Mouse (Mus musculus) hindbrain, embryonic 11.5 days (tissue): Measurements from ENCODE around the gene Gm4869. TPM values are rescaled to one million over a fixed set of nuclear protein-coding genes. Genes with fewer than 3 reads are reported as not detected.
"Not testable (repeated sequence)": the region's sequence is repeated elsewhere in the genome, so short reads cannot be mapped to it uniquely, and the experiment has no call there.

Experiments
- ATAC-seq: fragments of 200-750 bp; cut with Nextera tagmentation; 2 replicates; pipeline ENCODE4 v1.8.0; 2017; ENCODE audit warnings: mild to moderate bottlenecking, moderate TSS enrichment, moderate library complexity; ENCODE audit not compliant: low FRiP score
- DNase-seq: peaks from one replicate; pipeline ENCODE4 v3.0.0-alpha.2; 2015; ENCODE audit warnings: low spot score
- H3K27ac ChIP-seq: fragments of 300-500 bp; sonication (generic); 2 replicates; pipeline ENCODE4 v1.5.1; 2014; ENCODE audit warnings: mild to moderate bottlenecking, low read depth, low read length
- H3K27me3 ChIP-seq: fragments of 300-500 bp; sonication (generic); 2 replicates; pipeline ENCODE4 v1.6.1; 2014; ENCODE audit warnings: mild to moderate bottlenecking, low read length, moderate library complexity, mixed read lengths; ENCODE audit not compliant: control insufficient read depth, insufficient read depth
- H3K36me3 ChIP-seq: fragments of 300-500 bp; sonication (generic); 2 replicates; pipeline ENCODE4 v1.6.1; 2014; ENCODE audit warnings: mild to moderate bottlenecking, low read length, moderate library complexity, mixed read lengths; ENCODE audit not compliant: control insufficient read depth, insufficient read depth
- H3K4me1 ChIP-seq: fragments of 300-500 bp; sonication (generic); replicated peaks from 2 replicates; pipeline ENCODE4 v1.6.1; 2014; ENCODE audit warnings: low read length, mixed read lengths; ENCODE audit not compliant: control insufficient read depth, insufficient read depth
- H3K4me2 ChIP-seq: fragments of 300-500 bp; sonication (generic); replicated peaks from 2 replicates; pipeline ENCODE4 v1.6.1; 2014; ENCODE audit warnings: mild to moderate bottlenecking, low read depth, low read length
- H3K4me3 ChIP-seq: fragments of 300-500 bp; sonication (generic); 2 replicates; pipeline ENCODE4 v1.5.1; 2014; ENCODE audit warnings: low read depth, low read length
- H3K9ac ChIP-seq: fragments of 300-500 bp; sonication (generic); 2 replicates; pipeline ENCODE4 v1.6.1; 2014; ENCODE audit warnings: low read depth, low read length
- H3K9me3 ChIP-seq: fragments of 300-500 bp; sonication (generic); 2 replicates; pipeline ENCODE4 v1.6.1; 2016; ENCODE audit warnings: low read length; ENCODE audit not compliant: control insufficient read depth
- WGBS: fragments of 180-500 bp; shearing (Covaris S2); extraction: QIAGEN DNeasy Blood & Tissue Kit; methylation state at CpG from one replicate; pipeline ENCODE4 v1.1.7; 2014; 5-methylcytosine and 5-hydroxymethylcytosine counted together
- polyA plus RNA-seq: library from polyadenylated mRNA; unstranded; fragments of >200 nt; fragmentation: Nextera tagmentation; extraction: Ambion mirVana; gene quantifications from 2 replicates; pipeline ENCODE4 v1.2.1, GENCODE M21; 2014

The Gm4869 gene
- polyA plus RNA-seq, 1 experiment from 2014 or later: 0.08 TPM

- no peak overlapping the region for H3K4me2 ChIP-seq
Measured at GRCm38 (mm10) chr5:140454488-140454887, 9.0 kb downstream of the Gm4869 start.

DNA sequence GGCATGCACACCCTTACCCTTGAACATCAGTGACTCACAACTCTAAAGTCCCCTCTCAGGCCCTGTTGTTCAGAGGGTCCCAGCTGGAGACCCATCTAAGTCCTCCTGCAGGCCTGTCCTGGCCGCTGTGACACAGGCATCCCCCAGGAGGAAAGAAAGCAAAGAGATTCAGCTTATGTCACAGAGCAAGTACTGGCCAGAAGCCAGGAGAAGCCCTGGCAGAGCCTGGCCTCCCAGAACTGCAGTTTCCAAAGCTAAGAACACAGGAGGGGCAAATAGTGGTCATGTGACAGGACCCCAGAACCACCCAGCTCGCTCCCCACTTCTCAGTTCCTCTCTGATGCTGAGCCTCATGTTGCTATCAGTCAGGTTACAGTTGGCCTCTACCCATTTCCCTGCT, 10.0 kb downstream of the Gm4869 start:
- WGBS: 60% methylated on average over 2 of the region's 2 CpGs
- Histone ChIP-seq H3K4me2 (no peak overlapping the region), H3K36me3 (no peaks in the 10 kb centered on the region), H3K4me1 (no peaks in the 10 kb centered on the region), H3K9ac (no peak overlapping the region), H3K27me3 (no peaks in the 10 kb centered on the region), H3K27ac (no peak overlapping the region), H3K9me3 (no peaks in the 10 kb centered on the region), H3K4me3 (no peak overlapping the region)
- ATAC-seq (no peak), DNase-seq (no peak)

More at GRCm38 (mm10) chr5:140454488-140454887, 9.0 kb downstream of the Gm4869 start:
- Histone ChIP-seq H3K4me3 (no peak overlapping the region), H3K27me3 (no peaks in the 10 kb centered on the region), H3K9me3 (no peaks in the 10 kb centered on the region), H3K27ac (no peak overlapping the region), H3K4me1 (no peaks in the 10 kb centered on the region), H3K9ac (no peak overlapping the region), H3K36me3 (no peaks in the 10 kb centered on the region)
- DNase-seq: no peak
- ATAC-seq: no peak

- Histone ChIP-seq H3K9ac (no peak overlapping the region), H3K4me2 (no peak overlapping the region), H3K4me1 (no peaks in the 10 kb centered on the region), H3K27me3 (no peaks in the 10 kb centered on the region), H3K27ac (no peak overlapping the region), H3K4me3 (no peak overlapping the region), H3K36me3 (no peaks in the 10 kb centered on the region), H3K9me3 (no peaks in the 10 kb centered on the region)
- DNase-seq: no peak
- 70% methylated on average over 3 of the region's 3 CpGs for WGBS
- ATAC-seq: no peak
Measured at GRCm38 (mm10) chr5:140461476-140461875, 16.0 kb downstream of the Gm4869 start.

DNA sequence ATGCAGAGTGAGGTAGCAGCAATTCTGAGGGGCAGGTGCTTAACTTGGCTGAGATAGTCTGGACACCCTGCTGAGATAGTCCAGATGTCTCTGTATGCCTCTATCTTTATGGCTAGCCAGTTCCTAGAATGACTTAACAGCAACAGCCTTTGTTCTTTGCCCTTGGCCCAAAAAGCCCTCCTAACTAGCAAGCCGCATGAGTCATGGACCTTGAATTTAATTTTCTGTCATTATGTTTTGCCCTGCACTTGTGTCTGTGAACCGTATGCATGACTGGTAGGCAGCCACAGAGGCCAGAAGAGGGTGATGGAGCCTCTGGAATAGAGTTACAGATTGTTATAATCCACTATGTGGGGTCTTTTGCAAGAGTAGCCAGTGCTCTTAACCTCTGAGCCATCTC, 17.7 kb downstream of the Gm4869 start:
- not testable (repeated sequence) for H3K9ac ChIP-seq, DNase-seq, H3K27me3 ChIP-seq, H3K9me3 ChIP-seq, H3K4me3 ChIP-seq, H3K4me2 ChIP-seq, H3K27ac ChIP-seq, ATAC-seq, H3K4me1 ChIP-seq, H3K36me3 ChIP-seq
- WGBS: 90% methylated on average over 2 of the region's 2 CpGs

DNA sequence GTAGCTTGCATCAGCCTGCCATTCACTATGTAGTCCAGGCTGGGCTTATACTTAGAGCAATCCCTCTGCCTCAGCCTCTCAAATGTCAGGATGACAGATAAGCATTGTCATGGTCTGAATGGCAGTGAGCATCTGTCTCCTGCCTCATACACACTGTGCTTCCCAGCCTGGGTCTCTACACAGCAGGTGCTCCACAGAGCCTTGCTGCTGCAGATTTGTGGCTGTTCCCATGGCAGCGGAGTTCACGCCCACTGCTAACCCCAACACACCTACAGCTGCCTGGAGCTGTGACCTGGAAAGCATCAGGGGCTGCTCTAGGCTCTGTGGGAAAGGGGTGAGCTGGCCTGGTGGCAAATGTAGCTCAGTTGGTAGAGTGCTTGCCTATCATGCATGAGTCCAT, 19.5 kb downstream of the Gm4869 start:
- no peaks in the 10 kb centered on the region for H3K4me1 ChIP-seq
- H3K27me3 ChIP-seq: no peaks in the 10 kb centered on the region
- no peak overlapping the region for H3K27ac ChIP-seq
- no peaks in the 10 kb centered on the region for H3K36me3 ChIP-seq
- no peaks in the 10 kb centered on the region for H3K9me3 ChIP-seq
- DNase-seq (no peak), ATAC-seq (no peak)
- H3K4me2 ChIP-seq: no peak overlapping the region
- H3K4me3 ChIP-seq: no peak overlapping the region
- no peak overlapping the region for H3K9ac ChIP-seq
- WGBS: 74% methylated on average over 2 of the region's 2 CpGs

DNA sequence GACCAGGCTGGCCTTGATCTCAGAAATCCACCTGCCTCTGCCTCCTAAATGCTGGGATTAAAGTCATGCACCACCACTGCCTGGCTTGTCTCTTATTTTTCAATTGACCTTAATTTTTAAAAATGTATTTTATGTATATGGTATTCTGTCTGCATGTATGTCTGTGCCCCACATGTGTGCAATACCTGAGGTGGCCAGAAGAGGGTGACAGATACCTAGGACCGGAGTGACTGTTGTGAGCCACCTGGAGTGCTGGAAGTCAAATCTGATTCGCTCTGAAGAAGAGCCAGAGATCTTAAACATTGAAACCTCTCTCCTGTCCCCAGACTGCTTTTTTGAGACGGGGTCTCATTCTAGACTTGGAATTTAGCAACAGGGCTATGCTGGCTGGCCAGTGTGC, 26.9 kb downstream of the Gm4869 start:
- H3K4me3 ChIP-seq: no peak overlapping the region
- no peaks in the 10 kb centered on the region for H3K9me3 ChIP-seq
- DNase-seq: no peak
- no peak for ATAC-seq
- no peaks in the 10 kb centered on the region for H3K36me3 ChIP-seq
- WGBS: 80% methylated on average over 3 of the region's 3 CpGs
- H3K27me3 ChIP-seq: no peaks in the 10 kb centered on the region
- no peak overlapping the region for H3K27ac ChIP-seq
- no peak overlapping the region for H3K9ac ChIP-seq
- H3K4me2 ChIP-seq: no peak overlapping the region
- H3K4me1 ChIP-seq: no peaks in the 10 kb centered on the region

DNA sequence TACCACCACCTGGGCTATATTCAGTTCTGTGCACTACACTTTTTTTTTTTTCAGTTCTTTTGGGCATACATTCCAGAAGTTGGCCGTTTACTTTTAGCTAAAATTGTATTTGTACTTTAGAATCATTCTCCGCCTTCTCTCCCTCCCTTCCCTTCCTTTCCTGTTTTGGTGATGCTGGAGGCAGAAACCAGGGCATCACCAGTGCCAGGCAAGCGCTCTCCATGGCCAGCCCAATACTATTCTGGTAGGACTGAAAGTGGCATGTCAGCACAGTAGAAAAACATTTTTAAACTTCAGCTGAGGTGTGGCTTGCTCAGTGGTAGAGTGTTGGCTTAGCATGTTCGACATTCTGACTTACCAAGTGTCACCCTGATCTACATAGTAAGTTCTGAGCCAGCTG, 36.0 kb downstream of the Gm4869 start:
- Histone ChIP-seq H3K27ac (no peak overlapping the region), H3K4me2 (no peak overlapping the region), H3K9me3 (no peaks in the 10 kb centered on the region), H3K4me1 (no peaks in the 10 kb centered on the region), H3K36me3 (no peaks in the 10 kb centered on the region), H3K9ac (no peak overlapping the region), H3K4me3 (no peak overlapping the region), H3K27me3 (no peaks in the 10 kb centered on the region)
- no peak for ATAC-seq
- WGBS: 82% methylated on average over 4 of the region's 4 CpGs
- DNase-seq: no peak

DNA sequence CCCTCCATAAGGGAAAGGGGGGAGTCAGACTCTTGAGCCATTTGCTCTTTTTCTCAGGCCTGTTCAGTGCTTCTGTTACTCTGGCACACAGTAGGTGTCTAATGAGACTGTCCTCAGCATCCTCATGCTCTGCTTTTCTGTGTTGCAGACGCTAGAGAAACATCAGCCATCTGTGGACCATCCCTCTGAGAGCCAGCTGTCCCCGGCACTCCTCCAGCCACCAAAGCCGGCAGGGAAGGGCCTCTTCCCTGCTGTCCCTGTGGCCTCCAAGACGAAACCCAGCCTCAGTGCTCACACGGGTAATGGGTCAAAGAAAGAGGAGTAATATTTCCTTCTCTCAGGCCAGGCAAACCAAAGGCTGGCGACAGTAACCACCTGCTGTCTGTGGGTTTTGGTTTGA, 45.7 kb downstream of the Gm4869 start:
- no peak overlapping the region for H3K4me3 ChIP-seq
- H3K4me1 ChIP-seq: no peaks in the 10 kb centered on the region
- DNase-seq (no peak), ATAC-seq (no peak)
- no peak overlapping the region for H3K4me2 ChIP-seq
- H3K36me3 ChIP-seq: no peaks in the 10 kb centered on the region
- H3K9me3 ChIP-seq: no peaks in the 10 kb centered on the region
- no peak overlapping the region for H3K9ac ChIP-seq
- WGBS: 57% methylated on average over 6 of the region's 6 CpGs
- no peaks in the 10 kb centered on the region for H3K27me3 ChIP-seq
- no peak overlapping the region for H3K27ac ChIP-seq

GRCm38 (mm10) chr5:140492684-140493233, 47.3 kb downstream of the Gm4869 start:
- Histone ChIP-seq H3K9ac (no peak overlapping the region), H3K4me1 (no peaks in the 10 kb centered on the region), H3K36me3 (no peaks in the 10 kb centered on the region), H3K4me3 (no peak overlapping the region), H3K27me3 (no peaks in the 10 kb centered on the region), H3K27ac (no peak overlapping the region), H3K9me3 (no peaks in the 10 kb centered on the region), H3K4me2 (no peak overlapping the region)
- ATAC-seq (no peak), DNase-seq (no peak)
- 26% methylated on average over 11 of the region's 11 CpGs for WGBS
